Mouse (Mus musculus) G1E (cell line): ENCODE measurements around the gene Dnajc27. TPM values are rescaled to one million over a fixed set of nuclear protein-coding genes. Genes with fewer than 3 reads are reported as not detected.

Experiments used
- ATAC-seq: 2 replicates; pipeline ENCODE4 v1.8.0; 2016; ENCODE audit warnings: mild to moderate bottlenecking; ENCODE audit not compliant: insufficient number of reproducible peaks, poor library complexity, low FRiP score, severe bottlenecking; ENCODE audit errors: extremely low read depth
- DNase-seq: peaks from one replicate; pipeline ENCODE4 v3.0.0; 2012; ENCODE audit warnings: low spot score
- H3K27me3 ChIP-seq: 2 replicates; pipeline ENCODE4 v1.6.1; 2012; ENCODE audit warnings: mild to moderate bottlenecking, low read length, inconsistent platforms; ENCODE audit not compliant: insufficient read depth
- H3K36me3 ChIP-seq: replicated peaks from 2 replicates; pipeline ENCODE3; 2012; ENCODE audit warnings: mild to moderate bottlenecking, inconsistent platforms
- H3K4me1 ChIP-seq: 2 replicates; pipeline ENCODE4 v1.6.1; 2012; ENCODE audit warnings: low read depth, low read length, inconsistent platforms, mixed read lengths; ENCODE audit not compliant: insufficient read depth
- H3K4me3 ChIP-seq: 2 replicates; pipeline ENCODE4 v1.5.1; 2012; ENCODE audit warnings: low read depth, mild to moderate bottlenecking, inconsistent platforms, low read length, moderate library complexity, mixed read lengths
- H3K9me3 ChIP-seq: replicated peaks from 2 replicates; pipeline ENCODE4 v1.6.1; 2012; ENCODE audit warnings: inconsistent platforms
- CTCF ChIP-seq: IDR thresholded peaks from 2 replicates; pipeline ENCODE4 v1.5.1; 2012; ENCODE audit warnings: low read depth, low read length, inconsistent platforms, mixed read lengths
- GATA1 ChIP-seq: IDR thresholded peaks from 2 replicates; pipeline ENCODE4 v1.6.1; 2012; ENCODE audit warnings: borderline replicate concordance, low read length, inconsistent platforms, mixed read lengths
- GATA2 ChIP-seq: IDR thresholded peaks from 2 replicates; pipeline ENCODE4 v1.6.1; 2012; ENCODE audit warnings: low read depth, low read length, inconsistent platforms, borderline replicate concordance
- POLR2AphosphoS5 ChIP-seq: IDR thresholded peaks from 2 replicates; pipeline ENCODE4 v1.6.1; 2012; ENCODE audit warnings: low read depth, low read length, inconsistent platforms; ENCODE audit not compliant: insufficient replicate concordance
- TAL1 ChIP-seq: conservative IDR thresholded peaks from 2 replicates; pipeline ENCODE4 v1.6.1; 2012; ENCODE audit warnings: low read depth, low read length, inconsistent platforms, mixed read lengths
- polyA plus RNA-seq: library from polyadenylated mRNA; stranded (reverse); fragments of >175 nt; gene quantifications from 2 replicates; pipeline ENCODE4 v1.2.3, GENCODE M21; 2012
- total RNA-seq, 2 experiments: library from RNA; stranded (forward) in 1 of 2; stranded (reverse) in 1 of 2; fragments of 200-1000 nt in 1 of 2; fragments of >200 nt in 1 of 2; fragmentation: Nextera tagmentation in 1 of 2; gene quantifications; 2 replicates each; pipeline ENCODE4 v1.2.3; 2014 to 2017

The Dnajc27 gene
- total RNA-seq (2014; fragmentation: Nextera tagmentation): 8.7 and 11.0 TPM in 2 replicates
- total RNA-seq (2017): 5.3 and 6.6 TPM in 2 replicates
- polyA plus RNA-seq: 6.0 and 6.3 TPM in 2 replicates

DNA sequence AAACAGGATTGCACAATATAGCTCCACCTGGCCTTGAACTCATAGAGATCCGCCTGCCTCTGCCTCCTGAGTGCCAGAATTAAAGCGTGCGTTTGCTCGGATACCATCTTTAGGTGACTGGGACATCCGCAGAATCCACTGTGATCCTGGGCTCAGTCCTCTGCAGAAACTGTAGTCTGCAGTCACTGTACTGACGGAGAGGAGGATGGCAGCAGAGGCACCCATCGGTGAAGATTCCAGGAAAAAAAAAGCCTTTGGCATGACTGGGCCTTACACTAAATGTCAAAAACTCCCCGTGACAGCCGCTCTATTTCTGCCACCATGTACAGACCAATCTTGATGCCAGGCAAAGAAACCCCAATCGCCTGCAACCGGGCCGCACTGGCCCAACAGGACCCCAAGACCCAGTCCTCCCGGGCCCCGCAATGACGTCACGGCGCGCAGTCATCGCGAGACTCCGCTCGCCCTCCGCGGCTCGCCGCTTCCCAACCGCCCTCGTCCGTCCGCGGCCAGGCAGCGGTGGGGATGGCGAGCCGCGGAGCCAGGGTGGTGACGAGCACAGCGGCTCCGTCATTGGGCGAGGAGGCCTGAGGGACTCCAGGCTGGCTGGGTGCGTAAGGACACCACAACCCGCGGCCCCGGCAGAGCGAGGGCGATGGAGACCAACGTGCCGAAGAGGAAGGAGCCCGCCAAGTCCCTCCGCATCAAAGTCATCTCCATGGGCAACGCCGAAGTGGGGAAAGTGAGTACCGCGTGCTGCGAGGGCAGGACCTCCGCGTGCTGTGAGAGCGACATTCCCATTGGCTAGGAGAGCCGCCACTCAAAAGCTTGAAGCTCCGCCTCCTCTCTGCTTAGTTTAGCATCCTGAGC is at the start of gene Dnajc27:
TSS of gene Dnajc27 (plus strand) at position 452 of the 870 bp plus-strand sequence.
- Histone ChIP-seq H3K4me1 (peaks cover 22% of the 10 kb centered on the region), H3K4me3 (peak within 1 kb of the TSS; percentile 83), H3K27me3 (no peaks in the 10 kb centered on the region), H3K36me3 (peaks cover 27% of the 10 kb centered on the region), H3K9me3 (no peaks in the 10 kb centered on the region)
- peak; percentile 78 for DNase-seq
- ATAC-seq: peak; percentile 97
- no peak for TF ChIP-seq GATA1

DNA sequence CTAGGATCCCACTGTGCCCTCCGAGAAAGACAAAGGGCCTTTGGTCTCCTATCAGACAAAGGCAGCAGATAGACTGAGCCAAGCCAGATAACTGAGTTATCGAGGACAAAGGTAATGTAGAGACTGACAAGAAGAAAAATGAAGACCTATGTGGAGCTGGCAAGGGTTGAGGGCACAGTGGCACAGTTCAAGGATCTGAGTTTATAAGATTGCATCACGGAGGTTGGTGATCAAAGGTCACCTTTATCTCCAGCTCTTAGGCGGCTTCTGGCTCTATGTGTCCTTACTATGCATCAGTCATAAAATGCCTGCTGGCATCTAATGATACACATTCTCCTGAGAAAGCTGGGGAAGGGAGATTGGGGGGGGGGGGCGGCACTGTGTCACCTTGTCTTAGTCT is 46.2 kb upstream of the Dnajc27 start:
- H3K36me3 ChIP-seq: no peaks in the 10 kb centered on the region
- DNase-seq (no peak), ATAC-seq (no peak)
- no peaks in the 10 kb centered on the region for H3K4me1 ChIP-seq
- TF ChIP-seq POLR2AphosphoS5 (no peak), GATA2 (no peak), GATA1 (no peak), TAL1 (no peak), CTCF (no peak)
- peaks cover 8% of the 10 kb centered on the region; the same call in 1 of the 2 replicates for H3K27me3 ChIP-seq
- no peak overlapping the region for H3K4me3 ChIP-seq
- no peaks in the 10 kb centered on the region for H3K9me3 ChIP-seq

DNA sequence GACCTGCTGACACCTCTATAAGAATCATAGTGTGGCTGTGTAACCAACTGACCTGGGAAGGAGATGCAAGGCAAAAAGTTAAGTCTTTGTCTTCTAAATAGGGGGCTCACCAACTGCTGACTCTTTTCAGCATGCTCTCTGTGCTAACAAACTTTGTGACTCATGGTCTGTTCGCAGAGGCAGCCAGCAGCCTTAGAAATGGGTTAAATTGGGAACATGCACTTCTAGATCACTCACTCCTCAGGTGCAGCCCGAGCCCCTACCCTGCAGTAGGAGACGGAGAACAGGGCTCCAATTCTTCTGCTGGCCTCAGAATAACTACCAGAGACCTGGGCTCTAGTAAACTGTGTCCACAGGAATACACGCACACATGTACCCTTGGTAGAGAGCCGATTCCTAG is 44.9 kb upstream of the Dnajc27 start:
- Histone ChIP-seq H3K9me3 (no peaks in the 10 kb centered on the region), H3K4me3 (no peak overlapping the region), H3K4me1 (no peaks in the 10 kb centered on the region), H3K36me3 (no peaks in the 10 kb centered on the region), H3K27me3 (peaks cover 8% of the 10 kb centered on the region; the same call in 1 of the 2 replicates)
- ATAC-seq (no peak), DNase-seq (no peak)
- no peak for TF ChIP-seq POLR2AphosphoS5
- no peak for TF ChIP-seq CTCF
- TF ChIP-seq GATA1: no peak
- TF ChIP-seq TAL1: no peak
- TF ChIP-seq GATA2: no peak

- H3K9me3 ChIP-seq: no peaks in the 10 kb centered on the region
- H3K4me3 ChIP-seq: no peak within 1 kb of the TSS
- no peak for ATAC-seq
- no peaks in the 10 kb centered on the region for H3K36me3 ChIP-seq
- TF ChIP-seq POLR2AphosphoS5 (no peak), CTCF (no peak), TAL1 (no peak), GATA2 (no peak), GATA1 (no peak)
- DNase-seq: no peak
- no peaks in the 10 kb centered on the region for H3K4me1 ChIP-seq
- H3K27me3 ChIP-seq: peaks cover 8% of the 10 kb centered on the region; the same call in 1 of the 2 replicates
Observed at GRCm38 (mm10) chr12:4038061-4039041, 44.0 kb upstream of the Dnajc27 start, which contains the start of gene Efr3b. Efr3b (minus strand) TSS chr12:4038915.

GRCm38 (mm10) chr12:4039046-4039445 is 43.3 kb upstream of the Dnajc27 start:
- H3K4me1 ChIP-seq: no peaks in the 10 kb centered on the region
- no peak for ATAC-seq
- DNase-seq: no peak
- peaks cover 8% of the 10 kb centered on the region; the same call in 1 of the 2 replicates for H3K27me3 ChIP-seq
- TF ChIP-seq GATA1: no peak
- no peak for TF ChIP-seq TAL1
- no peak for TF ChIP-seq POLR2AphosphoS5
- no peak for TF ChIP-seq CTCF
- no peak for TF ChIP-seq GATA2
- no peaks in the 10 kb centered on the region for H3K9me3 ChIP-seq
- H3K4me3 ChIP-seq: no peak overlapping the region
- no peaks in the 10 kb centered on the region for H3K36me3 ChIP-seq
